Mouse (Mus musculus): ENCODE measurements around the gene Syngr3. TPM values are rescaled to one million over a fixed set of nuclear protein-coding genes. Genes with fewer than 3 reads are reported as not detected.

Syngr3 gene
- total and polyA plus RNA-seq, 3 experiments = 0.15 to 0.68 TPM; not detected in 1

DNA sequence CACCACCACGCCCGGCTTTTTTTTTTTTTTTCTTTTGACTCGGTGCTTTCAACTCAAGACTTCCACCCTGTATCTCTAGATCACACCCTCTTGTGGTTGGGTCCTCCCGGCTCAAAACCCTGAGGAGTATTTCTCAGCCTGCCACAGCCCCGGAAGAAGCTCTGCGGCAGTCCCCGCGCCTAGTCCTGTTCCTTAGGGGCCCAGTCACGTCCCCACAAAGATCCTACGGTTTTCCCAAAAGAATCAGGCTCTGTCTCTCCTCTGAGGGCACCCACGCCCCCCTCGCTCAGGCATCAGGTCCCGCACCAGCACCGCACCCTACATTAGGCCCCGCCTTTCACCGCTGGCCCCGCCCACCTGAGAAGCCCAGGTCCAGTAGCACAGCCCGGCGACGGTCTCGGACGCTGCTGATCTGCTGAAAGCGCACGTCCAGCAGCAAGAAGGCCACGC, 2.6 kb downstream of the Syngr3 start (continued):
- TF ChIP-seq ELF1 (IDR thresholded peaks at IDR 0.05; ENCODE audit: low read depth, low read length) = peak; percentile 69
- peak; percentile 18; the same call in 1 of the 2 replicates for TF ChIP-seq TCF12 (IDR thresholded peaks at IDR 0.05; ENCODE audit: low read depth, low read length)

DNA sequence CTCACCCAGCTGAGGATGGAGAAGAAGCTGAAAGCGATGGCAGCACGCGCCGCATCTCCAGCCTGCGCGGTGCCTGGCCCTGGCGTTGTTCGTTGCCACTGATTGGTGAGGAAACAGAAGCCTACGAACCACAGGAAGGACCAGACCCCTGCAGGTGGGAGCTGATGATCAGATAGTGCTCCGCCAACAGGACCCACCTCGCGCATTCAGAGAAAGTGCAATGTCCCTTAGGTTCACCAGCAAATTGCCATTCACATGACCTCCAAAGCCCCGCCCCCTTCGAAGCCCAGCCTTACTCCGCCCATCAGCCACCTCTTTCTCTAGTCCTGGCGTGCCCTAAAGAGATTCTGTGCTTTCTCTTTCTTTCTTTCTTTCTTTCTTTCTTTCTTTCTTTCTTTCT, 3.2 kb downstream of the Syngr3 start:
- DNase-seq (ENCODE audit: low read depth, low spot score) = peak; percentile 84
- Histone ChIP-seq H3K4me3 (ENCODE audit: control insufficient read depth in 1 of 2, insufficient read depth in 1 of 2, low read depth in 2 of 2, low read length in 2 of 2) (peak overlapping the region; percentile 36 to 72), H3K4me1 (ENCODE audit: control insufficient read depth in 1 of 2, insufficient read depth in 2 of 2, low read length in 2 of 2) (peaks cover 0 to 12% of the 10 kb centered on the region in 2 experiments; a peak in 3 of 4 replicates), H3K27me3 (ENCODE audit: control insufficient read depth in 1 of 2, insufficient read depth in 2 of 2, low read length in 2 of 2) (no peaks in the 10 kb centered on the region), H3K9me3 (replicated peaks; ENCODE audit: insufficient read depth, low read length) (no peaks in the 10 kb centered on the region), H3K9ac (ENCODE audit: control insufficient read depth, low read depth, low read length, poor library complexity, severe bottlenecking) (peak overlapping the region; percentile 24), H3K27ac (ENCODE audit: control insufficient read depth, low read depth, low read length) (peak overlapping the region; percentile 2), H3K79me2 (ENCODE audit: control insufficient read depth, insufficient read depth, low read length, poor library complexity) (no peaks in the 10 kb centered on the region), H3K36me3 (ENCODE audit: control insufficient read depth in 1 of 2, insufficient read depth in 2 of 2, low read length in 2 of 2) (peaks cover 0 to 3% of the 10 kb centered on the region in 2 experiments; a peak in 1 of 4 replicates)
- TF ChIP-seq ZMIZ1 (IDR thresholded peaks at IDR 0.05; ENCODE audit: low read depth, low read length) (no peak; the same call in 1 of the 2 replicates), POLR2A (IDR thresholded peaks at IDR 0.05; ENCODE audit: control insufficient read depth in 1 of 2, insufficient read depth in 1 of 2, low read depth in 1 of 2, low read length in 2 of 2, poor library complexity in 1 of 2) (0 out of 4 replicates have a peak, but pooled peaks of 1 of the 2 experiments have one; percentile 9), CHD2 (IDR thresholded peaks at IDR 0.05; ENCODE audit: low read length) (no peak), RAD21 (IDR thresholded peaks at IDR 0.05; ENCODE audit: low read depth, low read length) (no peak), HCFC1 (IDR thresholded peaks at IDR 0.05; ENCODE audit: low read depth, low read length) (no peak), MAX (IDR thresholded peaks at IDR 0.05; ENCODE audit: low read length) (no peak), BHLHE40 (IDR thresholded peaks at IDR 0.05; ENCODE audit: borderline replicate concordance, low read depth, low read length) (no peak), EP300 (IDR thresholded peaks at IDR 0.05; ENCODE audit: low read depth in 1 of 2, low read length in 2 of 2) (no peak), USF1 (IDR thresholded peaks at IDR 0.05; ENCODE audit: low read depth, low read length) (peak; percentile 73), ZC3H11A (IDR thresholded peaks at IDR 0.05; ENCODE audit: low read depth, low read length) (no peak), MAFK (IDR thresholded peaks at IDR 0.05; ENCODE audit: borderline replicate concordance, low read depth, low read length) (no peak), MEF2A (IDR thresholded peaks at IDR 0.05; ENCODE audit: extremely low read depth, insufficient replicate concordance, low read depth, low read length, poor library complexity, severe bottlenecking) (no peak), ZNF384 (IDR thresholded peaks at IDR 0.05; ENCODE audit: low read depth, low read length) (no peak), USF2 (IDR thresholded peaks at IDR 0.05; ENCODE audit: borderline replicate concordance in 1 of 2, insufficient read depth in 1 of 2, low read depth in 1 of 2, low read length in 2 of 2) (no peak), SMC3 (IDR thresholded peaks at IDR 0.05; ENCODE audit: low read depth, low read length) (no peak), ELF1 (IDR thresholded peaks at IDR 0.05; ENCODE audit: low read depth, low read length) (no peak), MYC (IDR thresholded peaks at IDR 0.05; ENCODE audit: low read depth, low read length) (0 out of 2 replicates have a peak, but pooled peaks have one; percentile 15), TCF12 (IDR thresholded peaks at IDR 0.05; ENCODE audit: low read depth, low read length) (no peak), ETS1 (IDR thresholded peaks at IDR 0.05; ENCODE audit: low read depth, low read length) (no peak), TBP (IDR thresholded peaks at IDR 0.05; ENCODE audit: low read depth, low read length) (no peak), NRF1 (IDR thresholded peaks at IDR 0.05; ENCODE audit: insufficient read depth, low read depth, low read length, poor library complexity, severe bottlenecking) (no peak), MAZ (IDR thresholded peaks at IDR 0.05; ENCODE audit: low read depth, low read length) (no peak), GATA1 (IDR thresholded peaks at IDR 0.05; ENCODE audit: low read depth, low read length) (no peak), TAL1 (IDR thresholded peaks at IDR 0.05; ENCODE audit: low read length) (no peak), JUND (IDR thresholded peaks at IDR 0.05; ENCODE audit: low read depth, low read length) (no peak), MYB (IDR thresholded peaks at IDR 0.05; ENCODE audit: low read depth, low read length) (no peak)
